Mouse (Mus musculus): Measurements from ENCODE around the gene Clk4.

The Clk4 gene

DNA sequence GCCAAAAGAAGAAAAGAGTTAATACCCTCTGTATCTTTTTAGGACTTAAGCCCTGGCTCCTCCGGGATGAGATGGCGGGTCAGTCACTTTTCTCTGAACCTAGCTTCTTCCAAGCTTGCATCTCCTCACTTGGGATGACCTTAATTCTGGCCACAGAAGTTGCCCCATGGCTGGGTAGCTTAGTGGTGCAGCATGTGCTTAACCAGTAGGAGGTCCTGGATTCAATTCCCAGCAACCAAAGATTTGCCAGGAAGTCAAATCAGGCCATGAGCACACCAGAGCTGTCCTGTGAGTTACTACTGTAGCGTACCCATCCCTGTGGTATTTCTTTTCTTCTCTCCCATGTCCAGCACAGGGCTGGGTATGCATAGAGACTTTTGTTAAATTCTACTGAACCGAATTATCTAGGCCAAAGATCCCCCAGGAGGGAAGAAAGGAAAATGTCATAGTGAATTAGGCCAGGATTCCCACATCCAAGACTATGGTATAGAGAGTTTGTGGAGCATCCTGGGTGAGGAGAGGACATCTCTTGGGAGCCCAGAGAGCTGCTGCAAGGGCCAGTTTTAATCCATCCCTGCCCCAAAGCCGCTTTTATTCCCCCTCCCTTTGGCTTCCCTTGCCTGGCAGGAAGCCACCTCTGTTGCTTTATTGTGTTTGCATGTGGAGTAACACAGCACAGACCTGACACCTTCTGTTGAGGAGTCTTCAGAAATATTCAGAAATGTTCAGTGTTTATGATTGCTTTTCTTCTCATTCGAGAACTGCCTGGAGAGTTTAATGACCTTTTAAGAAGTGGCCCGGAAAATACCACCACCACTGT lies 54.7 kb downstream of the Clk4 start:
- DNase-seq: no peak

- DNase-seq: no peak
Observed at GRCm38 (mm10) chr11:51320609-51321008, 59.1 kb downstream of the Clk4 start.

GRCm38 (mm10) chr11:51326908-51327307 lies 65.4 kb downstream of the Clk4 start:
- peak in 1 of 2 experiments; percentile 17 for DNase-seq

GRCm38 (mm10) chr11:51328387-51328942 lies 66.9 kb downstream of the Clk4 start:
- peak in 1 of 2 experiments; percentile 8 for DNase-seq

DNA sequence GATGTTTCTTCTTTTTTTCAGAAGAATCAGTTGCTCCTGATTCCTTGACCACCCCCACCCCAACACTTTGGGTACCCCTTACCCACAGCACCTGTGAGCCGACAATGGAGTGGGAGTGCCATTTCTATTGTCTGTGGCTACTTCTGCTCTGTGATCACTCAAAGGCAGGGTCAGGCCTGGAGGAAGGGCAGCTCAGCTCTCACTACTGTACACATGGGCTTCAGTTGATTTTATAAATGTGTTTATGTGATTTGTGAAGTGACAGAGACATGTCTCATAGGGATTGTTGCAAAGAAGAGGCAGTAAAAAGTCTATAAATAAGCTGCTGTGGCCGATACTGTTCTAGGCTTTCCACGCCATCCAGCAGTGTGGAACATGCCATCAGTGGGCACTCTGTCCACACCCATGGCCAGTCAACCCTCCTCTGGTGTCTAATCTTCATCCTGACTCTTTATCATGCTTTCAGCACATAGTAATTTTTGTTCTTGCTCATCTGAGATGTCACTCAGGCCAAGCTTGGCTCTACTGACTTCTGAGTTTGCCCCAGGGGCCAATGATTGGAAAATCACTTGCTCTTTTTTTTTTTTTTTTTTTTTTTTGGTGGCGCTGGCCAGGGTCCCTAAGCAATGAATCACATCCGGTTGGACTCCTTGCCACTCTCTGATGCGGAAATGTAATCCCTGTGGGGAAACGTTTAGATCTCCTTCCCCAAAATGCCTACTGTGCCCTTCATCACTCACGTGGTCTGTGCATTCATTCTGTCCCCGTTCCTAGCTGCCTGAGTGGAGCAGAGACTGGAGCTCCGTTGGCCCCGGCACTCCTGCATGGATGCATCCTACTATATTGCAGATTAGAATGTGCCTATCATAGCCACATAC lies 68.5 kb downstream of the Clk4 start:
- DNase-seq: no peak
